Mouse (Mus musculus): Measurements from ENCODE around the gene Il17rd. TPM values are rescaled to one million over a fixed set of nuclear protein-coding genes. Genes with fewer than 3 reads are reported as not detected.

The Il17rd gene
- polyA plus RNA-seq, 1 experiment: 0.99 TPM

DNA sequence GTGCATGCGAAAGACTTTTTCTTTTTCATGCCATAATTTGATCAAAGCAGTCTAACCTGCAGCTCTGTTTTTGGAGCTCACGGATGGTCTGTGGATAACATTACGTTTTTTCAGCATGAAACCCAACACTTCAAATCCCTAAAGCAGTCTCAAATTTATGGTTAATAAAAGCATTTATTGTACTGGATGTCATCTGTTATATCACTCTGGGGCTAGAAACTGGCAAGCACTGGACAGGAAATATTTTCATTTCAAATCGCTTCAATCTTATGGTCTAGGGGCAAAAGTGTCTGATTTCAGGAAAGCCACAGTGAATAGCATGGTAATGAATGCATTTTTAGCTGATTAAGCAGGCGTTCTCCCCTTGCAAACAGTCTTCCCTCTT lies 12.8 kb downstream of the Il17rd start:
- Histone ChIP-seq H3K36me3 (ENCODE audit: control insufficient read depth, insufficient read depth, low read length) (no peaks in the 10 kb centered on the region), H3K27ac (ENCODE audit: insufficient read depth, low read length) (no peak overlapping the region), H3K4me1 (ENCODE audit: control insufficient read depth, insufficient read depth, insufficient read length) (no peaks in the 10 kb centered on the region), H3K4me3 (ENCODE audit: extremely low read depth, insufficient read depth, insufficient read length) (no peak overlapping the region), H3K27me3 (ENCODE audit: control insufficient read depth, insufficient read depth, low read length) (no peaks in the 10 kb centered on the region)
- TF ChIP-seq CTCF (IDR thresholded peaks at IDR 0.05; ENCODE audit: extremely low read depth, insufficient read depth, insufficient read length, insufficient replicate concordance) (no peak), POLR2A (IDR thresholded peaks at IDR 0.05; ENCODE audit: low read depth, low read length) (no peak)
- no peak for DNase-seq (ENCODE audit: low read depth in 1 of 2, low spot score in 2 of 2)
- 83% methylated on average over 5 of the region's 5 CpGs for WGBS

DNA sequence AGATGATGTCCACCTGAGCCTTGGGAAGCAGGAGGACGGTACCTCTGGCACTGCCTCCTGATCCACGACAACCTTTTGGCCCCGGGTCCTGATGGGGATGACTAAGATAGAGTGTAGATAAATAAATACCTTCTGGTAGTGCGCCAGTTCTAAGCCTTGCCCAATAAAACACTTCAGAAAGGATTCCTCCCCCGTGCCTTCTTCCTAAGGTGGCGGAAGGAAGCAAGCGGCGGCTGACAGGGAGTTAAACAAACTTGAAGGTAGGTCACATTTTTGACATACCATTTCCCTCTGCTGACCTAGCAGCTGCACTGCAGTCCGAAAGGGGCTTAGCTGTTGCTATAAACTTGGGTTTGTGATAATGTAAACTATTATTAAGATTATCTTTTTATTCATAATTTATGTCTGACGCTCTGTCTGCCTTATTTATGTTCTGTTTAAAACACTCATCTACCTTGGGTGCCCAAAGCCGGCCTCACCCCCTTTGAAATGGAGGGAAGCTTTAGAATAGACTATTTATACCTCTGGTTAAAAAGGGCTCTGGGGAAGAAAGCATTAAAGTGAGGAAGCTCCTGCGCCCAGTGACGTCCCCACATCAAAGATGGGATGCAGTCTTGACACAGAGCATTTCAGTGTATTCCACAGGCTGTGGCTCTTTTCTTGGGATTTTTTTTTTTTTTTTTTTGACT lies 19.9 kb downstream of the Il17rd start:
- Histone ChIP-seq H3K27me3 (ENCODE audit: control insufficient read depth, insufficient read depth, low read length) (no peaks in the 10 kb centered on the region; the same call in 1 of the 2 replicates), H3K36me3 (ENCODE audit: control insufficient read depth, insufficient read depth, low read length) (no peaks in the 10 kb centered on the region), H3K27ac (ENCODE audit: insufficient read depth, low read length) (no peak overlapping the region), H3K4me3 (ENCODE audit: extremely low read depth, insufficient read depth, insufficient read length) (no peak overlapping the region), H3K4me1 (ENCODE audit: control insufficient read depth, insufficient read depth, insufficient read length) (peaks cover 3% of the 10 kb centered on the region; the same call in 1 of the 2 replicates)
- WGBS: 26% methylated on average over 13 of the region's 13 CpGs
- no peak for DNase-seq (ENCODE audit: low read depth in 1 of 2, low spot score in 2 of 2)
- TF ChIP-seq POLR2A (IDR thresholded peaks at IDR 0.05; ENCODE audit: low read depth, low read length) (no peak), CTCF (IDR thresholded peaks at IDR 0.05; ENCODE audit: extremely low read depth, insufficient read depth, insufficient read length, insufficient replicate concordance) (no peak)

DNA sequence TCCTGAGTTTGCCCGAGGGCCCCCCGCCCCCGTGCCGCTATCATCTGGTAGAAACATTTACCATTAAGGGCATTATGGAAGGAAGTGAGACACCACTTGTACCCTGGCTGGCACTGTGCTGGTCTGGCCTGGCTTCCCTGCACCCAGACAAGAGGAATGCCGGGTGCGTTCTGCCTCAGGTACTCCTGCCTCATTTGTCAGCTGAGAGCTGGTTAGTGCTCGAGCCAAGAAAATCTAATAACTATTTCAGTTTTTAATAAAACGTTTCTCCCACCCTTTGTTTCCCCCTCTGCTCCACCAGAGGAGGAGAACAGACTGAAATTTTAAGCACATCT lies 20.4 kb downstream of the Il17rd start:
- TF ChIP-seq POLR2A (IDR thresholded peaks at IDR 0.05; ENCODE audit: low read depth, low read length): no peak
- no peak for TF ChIP-seq CTCF (IDR thresholded peaks at IDR 0.05; ENCODE audit: extremely low read depth, insufficient read depth, insufficient read length, insufficient replicate concordance)
- no peaks in the 10 kb centered on the region; the same call in 1 of the 2 replicates for H3K27me3 ChIP-seq (ENCODE audit: control insufficient read depth, insufficient read depth, low read length)
- H3K36me3 ChIP-seq (ENCODE audit: control insufficient read depth, insufficient read depth, low read length): no peaks in the 10 kb centered on the region
- 15% methylated on average over 8 of the region's 8 CpGs for WGBS
- peaks cover 3% of the 10 kb centered on the region; the same call in 1 of the 2 replicates for H3K4me1 ChIP-seq (ENCODE audit: control insufficient read depth, insufficient read depth, insufficient read length)
- no peak overlapping the region for H3K27ac ChIP-seq (ENCODE audit: insufficient read depth, low read length)
- no peak overlapping the region for H3K4me3 ChIP-seq (ENCODE audit: extremely low read depth, insufficient read depth, insufficient read length)
- DNase-seq (ENCODE audit: low read depth in 1 of 2, low spot score in 2 of 2): no peak

DNA sequence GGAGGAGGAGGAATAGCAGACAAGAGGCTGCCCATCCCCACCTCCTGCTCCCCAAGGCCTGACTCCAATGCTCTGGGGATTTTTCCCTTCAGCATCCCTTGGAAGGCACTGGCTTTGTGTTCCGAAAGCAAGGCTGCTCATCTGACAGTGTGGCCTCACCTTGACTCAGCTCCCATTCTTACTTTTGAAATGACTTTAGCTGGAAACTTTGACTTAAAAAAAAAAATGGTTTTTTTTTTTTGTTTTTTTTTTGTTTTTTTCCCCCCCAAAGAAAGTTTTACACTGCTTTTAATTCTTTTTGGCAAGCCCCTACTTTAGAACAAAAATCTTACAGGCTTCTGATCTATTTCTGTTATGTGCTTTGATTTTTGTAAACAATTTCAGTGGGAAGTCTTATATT lies 24.6 kb downstream of the Il17rd start:
- no peak for TF ChIP-seq CTCF (IDR thresholded peaks at IDR 0.05; ENCODE audit: extremely low read depth, insufficient read depth, insufficient read length, insufficient replicate concordance)
- Histone ChIP-seq H3K4me1 (ENCODE audit: control insufficient read depth, insufficient read depth, insufficient read length) (peaks cover 3% of the 10 kb centered on the region; the same call in 1 of the 2 replicates), H3K27ac (ENCODE audit: insufficient read depth, low read length) (no peak overlapping the region), H3K27me3 (ENCODE audit: control insufficient read depth, insufficient read depth, low read length) (no peaks in the 10 kb centered on the region; the same call in 1 of the 2 replicates), H3K4me3 (ENCODE audit: extremely low read depth, insufficient read depth, insufficient read length) (no peak overlapping the region), H3K36me3 (ENCODE audit: control insufficient read depth, insufficient read depth, low read length) (no peaks in the 10 kb centered on the region)
- 80% methylated on average over 1 of the region's 1 CpGs for WGBS
- no peak for DNase-seq (ENCODE audit: low read depth in 1 of 2, low spot score in 2 of 2)

DNA sequence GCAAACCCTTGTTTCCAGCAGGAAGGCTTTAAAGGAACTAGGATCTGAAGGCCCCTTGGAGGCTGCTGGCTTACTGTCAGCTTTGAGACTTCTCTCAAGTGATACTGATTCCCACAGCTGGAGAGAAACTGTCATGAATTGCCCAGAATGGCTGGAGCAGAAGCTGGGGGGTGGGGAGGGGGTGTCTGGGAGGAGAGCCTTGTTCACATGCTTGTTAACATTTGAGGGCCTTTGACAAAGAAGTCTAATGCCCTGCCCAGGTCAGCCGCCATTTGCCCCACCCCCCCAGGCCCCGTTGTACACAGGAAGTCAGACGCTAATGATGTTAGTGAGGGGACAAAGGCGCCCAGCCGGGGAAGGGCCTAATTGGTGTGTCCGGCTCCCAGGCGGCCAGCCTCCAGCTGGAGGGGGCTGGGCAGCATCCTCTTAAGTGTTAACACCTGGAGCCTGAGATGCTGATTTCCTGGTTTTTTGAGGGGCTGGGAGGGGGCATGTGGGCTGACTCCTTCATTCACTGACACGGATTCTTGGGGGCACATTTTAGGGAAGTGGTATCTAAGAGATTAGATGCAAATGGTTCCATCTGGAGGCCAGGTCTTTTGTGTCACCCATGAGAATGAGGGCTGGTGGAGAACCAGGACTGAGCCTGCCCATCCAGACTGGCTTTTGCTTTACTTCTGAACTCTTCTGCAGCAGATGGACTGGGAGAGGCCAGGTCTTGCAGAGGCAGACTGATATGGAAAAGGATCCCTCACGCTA lies 27.6 kb downstream of the Il17rd start:
- WGBS: 36% methylated on average over 9 of the region's 9 CpGs
- no peaks in the 10 kb centered on the region for H3K27me3 ChIP-seq (ENCODE audit: control insufficient read depth, insufficient read depth, low read length)

DNA sequence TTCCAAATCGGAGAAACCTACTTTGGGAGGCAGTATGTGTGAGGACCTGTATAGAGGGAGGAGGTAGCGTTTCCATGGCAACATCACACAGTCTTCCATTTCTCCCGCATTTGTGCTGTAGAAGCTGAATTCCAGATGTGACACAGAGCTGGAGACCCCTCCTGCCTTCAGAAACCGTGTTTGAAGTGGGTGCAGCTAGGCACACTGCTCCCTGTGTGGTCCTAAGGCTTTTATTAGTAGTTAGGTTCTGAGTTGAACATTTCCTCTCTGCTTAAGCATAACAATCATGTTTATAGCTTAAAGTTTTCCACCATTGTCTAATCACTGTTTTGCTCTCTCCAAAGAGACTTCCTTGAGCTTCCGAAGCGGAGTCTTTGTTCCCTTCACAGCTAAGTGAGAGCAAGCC lies 29.1 kb downstream of the Il17rd start:
- Histone ChIP-seq H3K4me1 (ENCODE audit: control insufficient read depth, insufficient read depth, insufficient read length) (no peaks in the 10 kb centered on the region), H3K4me3 (ENCODE audit: extremely low read depth, insufficient read depth, insufficient read length) (no peak overlapping the region), H3K27me3 (ENCODE audit: control insufficient read depth, insufficient read depth, low read length) (no peaks in the 10 kb centered on the region), H3K36me3 (ENCODE audit: control insufficient read depth, insufficient read depth, low read length) (no peaks in the 10 kb centered on the region), H3K27ac (ENCODE audit: insufficient read depth, low read length) (no peak overlapping the region)
- TF ChIP-seq CTCF (IDR thresholded peaks at IDR 0.05; ENCODE audit: extremely low read depth, insufficient read depth, insufficient read length, insufficient replicate concordance) (no peak), POLR2A (IDR thresholded peaks at IDR 0.05; ENCODE audit: low read depth, low read length) (no peak)
- DNase-seq (ENCODE audit: low read depth in 1 of 2, low spot score in 2 of 2): no peak
- 79% methylated on average over 6 of the region's 6 CpGs for WGBS

More for the DNA sequence above, 27.6 kb downstream of the Il17rd start:
- H3K27ac ChIP-seq (ENCODE audit: insufficient read depth, low read length): no peak overlapping the region
- TF ChIP-seq POLR2A (IDR thresholded peaks at IDR 0.05; ENCODE audit: low read depth, low read length): no peak
- no peak for TF ChIP-seq CTCF (IDR thresholded peaks at IDR 0.05; ENCODE audit: extremely low read depth, insufficient read depth, insufficient read length, insufficient replicate concordance)
- H3K4me3 ChIP-seq (ENCODE audit: extremely low read depth, insufficient read depth, insufficient read length): no peak overlapping the region
- H3K36me3 ChIP-seq (ENCODE audit: control insufficient read depth, insufficient read depth, low read length): no peaks in the 10 kb centered on the region
- DNase-seq (ENCODE audit: low read depth in 1 of 2, low spot score in 2 of 2): no peak
- no peaks in the 10 kb centered on the region for H3K4me1 ChIP-seq (ENCODE audit: control insufficient read depth, insufficient read depth, insufficient read length)

Measured in spleen, adult 2 months (tissue).